Mouse (Mus musculus) erythroblast, embryonic 14.5 days (primary cell): ENCODE measurements around the gene Gm45837. TPM values are rescaled to one million over a fixed set of nuclear protein-coding genes. Genes with fewer than 3 reads are reported as not detected.

Source experiments
- H3K27me3 ChIP-seq: 2 replicates; pipeline ENCODE4 v1.6.1; 2012; ENCODE audit warnings: inconsistent platforms; ENCODE audit not compliant: control insufficient read depth
- H3K36me3 ChIP-seq: 2 replicates; pipeline ENCODE4 v1.6.1; 2012; ENCODE audit warnings: mild to moderate bottlenecking, inconsistent platforms; ENCODE audit not compliant: control insufficient read depth
- H3K4me1 ChIP-seq: 2 replicates; pipeline ENCODE4 v1.6.1; 2012; ENCODE audit warnings: inconsistent platforms; ENCODE audit not compliant: control insufficient read depth
- H3K4me3 ChIP-seq: replicated peaks from 2 replicates; pipeline ENCODE3; 2012; ENCODE audit warnings: moderate library complexity, mild to moderate bottlenecking, inconsistent platforms
- H3K9me3 ChIP-seq: 2 replicates; pipeline ENCODE4 v1.6.1; 2012; ENCODE audit warnings: low read length, inconsistent platforms, mixed read lengths; ENCODE audit not compliant: control insufficient read depth
- GATA1 ChIP-seq: IDR thresholded peaks from 2 replicates; pipeline ENCODE4 v1.6.1; 2012; ENCODE audit warnings: low read length, inconsistent platforms, mixed read lengths
- TAL1 ChIP-seq: IDR thresholded peaks from 3 replicates; pipeline ENCODE4 v1.6.1; 2012; ENCODE audit warnings: low read length, inconsistent platforms, mixed read lengths
- polyA plus RNA-seq: library from polyadenylated mRNA; stranded (reverse); fragments of >175 nt; gene quantifications from 2 replicates; pipeline ENCODE4 v1.2.3, GENCODE M21; 2012

The Gm45837 gene
- polyA plus RNA-seq, 1 experiment, result not detected

DNA sequence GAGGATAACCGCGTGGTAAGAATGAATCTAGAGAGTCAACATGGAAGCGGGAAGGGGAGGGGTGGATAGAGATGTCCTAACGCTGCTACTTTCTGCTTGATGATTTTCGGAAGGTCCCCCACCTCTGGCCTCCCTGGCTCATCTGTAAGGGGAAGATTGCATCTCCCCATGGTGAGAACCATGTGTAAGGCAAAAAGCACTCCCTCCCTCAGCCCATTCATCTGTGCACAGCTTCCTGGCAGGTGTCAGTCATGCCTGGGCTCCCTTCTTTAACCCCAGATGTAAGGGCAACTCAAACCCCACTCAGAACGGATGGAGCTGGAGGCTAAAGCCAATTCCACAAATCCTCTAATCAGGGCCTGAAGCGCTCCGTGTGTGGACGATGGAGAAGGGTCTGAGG lies 89.0 kb downstream of the Gm45837 start:
- Histone ChIP-seq H3K9me3 (peaks cover 4% of the 10 kb centered on the region; the same call in 1 of the 2 replicates), H3K36me3 (no peaks in the 10 kb centered on the region), H3K4me3 (no peak overlapping the region), H3K27me3 (peaks cover 5% of the 10 kb centered on the region), H3K4me1 (no peaks in the 10 kb centered on the region)
- no peak for TF ChIP-seq GATA1
- no peak for TF ChIP-seq TAL1

DNA sequence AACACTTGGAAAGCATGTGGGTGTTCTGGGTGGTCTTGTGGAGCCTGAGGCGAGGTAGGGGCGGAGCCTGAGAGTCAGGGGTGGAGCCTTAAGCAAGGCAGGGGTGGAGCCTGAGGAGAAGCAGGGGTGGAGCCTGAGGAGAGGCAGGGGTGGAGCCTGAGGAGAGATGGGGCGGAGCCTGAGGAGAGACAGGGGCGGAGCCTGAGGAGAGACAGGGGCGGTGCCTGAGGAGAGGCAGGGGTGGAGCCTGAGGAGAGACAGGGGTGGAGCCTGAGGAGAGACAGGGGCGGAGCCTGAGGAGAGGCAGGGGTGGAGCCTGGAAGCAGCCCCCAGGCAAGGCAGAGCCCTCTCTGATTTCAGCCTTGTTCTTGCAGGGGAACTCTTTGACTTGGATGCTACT lies 90.5 kb downstream of the Gm45837 start:
- TF ChIP-seq TAL1 (no peak), GATA1 (no peak)
- peaks cover 8% of the 10 kb centered on the region for H3K27me3 ChIP-seq
- no peak overlapping the region for H3K4me3 ChIP-seq
- peaks cover 4% of the 10 kb centered on the region; the same call in 1 of the 2 replicates for H3K9me3 ChIP-seq
- H3K4me1 ChIP-seq, result no peaks in the 10 kb centered on the region
- no peaks in the 10 kb centered on the region for H3K36me3 ChIP-seq

DNA sequence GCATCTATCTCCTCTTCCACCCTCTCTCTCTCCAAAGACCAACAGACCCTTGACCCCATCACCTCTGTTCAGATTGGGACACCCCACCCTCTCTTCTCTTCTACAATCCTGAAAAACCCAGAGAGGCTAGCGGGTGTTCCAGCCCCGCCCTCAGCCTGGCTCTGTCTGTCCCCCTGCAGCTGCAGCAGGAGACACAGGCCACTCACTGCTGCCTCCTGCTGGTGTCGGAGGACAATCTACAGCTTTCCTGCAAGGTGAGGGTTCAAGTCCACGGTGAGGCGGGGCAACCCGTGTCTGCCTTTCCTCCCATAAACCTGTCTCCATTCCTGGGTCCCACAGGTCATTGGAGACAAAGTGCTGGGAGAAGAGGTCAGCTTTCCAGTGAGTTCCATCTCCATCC lies 91.0 kb downstream of the Gm45837 start:
- no peak for TF ChIP-seq GATA1
- TF ChIP-seq TAL1, result no peak
- H3K4me1 ChIP-seq, result no peaks in the 10 kb centered on the region
- peaks cover 4% of the 10 kb centered on the region; the same call in 1 of the 2 replicates for H3K9me3 ChIP-seq
- H3K27me3 ChIP-seq, result peaks cover 8% of the 10 kb centered on the region
- H3K36me3 ChIP-seq, result no peaks in the 10 kb centered on the region
- H3K4me3 ChIP-seq, result no peak overlapping the region

DNA sequence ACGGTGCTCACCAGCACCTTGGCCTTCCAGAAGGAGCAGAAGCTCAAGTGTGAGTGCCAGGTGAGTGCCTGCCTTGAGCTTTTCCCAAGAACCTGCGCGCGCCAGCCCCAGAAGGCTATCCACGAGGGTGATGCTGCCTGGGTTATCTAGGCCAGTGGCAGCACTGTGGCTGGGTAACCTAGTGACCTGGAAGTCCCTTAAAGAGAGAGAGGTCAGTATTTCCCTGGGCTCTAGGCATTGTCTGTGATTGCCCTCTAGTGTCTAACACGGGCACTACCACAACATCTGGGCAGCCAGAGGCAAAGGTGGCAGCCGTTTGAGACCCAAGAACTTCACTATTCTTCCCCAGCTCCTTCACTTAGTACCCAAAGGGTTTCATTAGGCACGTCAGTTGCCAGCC lies 92.7 kb downstream of the Gm45837 start:
- TF ChIP-seq TAL1 (no peak), GATA1 (no peak)
- peaks cover 8% of the 10 kb centered on the region for H3K27me3 ChIP-seq
- H3K4me3 ChIP-seq, result no peak overlapping the region
- H3K4me1 ChIP-seq, result no peaks in the 10 kb centered on the region
- H3K9me3 ChIP-seq, result peaks cover 4% of the 10 kb centered on the region; the same call in 1 of the 2 replicates
- H3K36me3 ChIP-seq, result no peaks in the 10 kb centered on the region

DNA sequence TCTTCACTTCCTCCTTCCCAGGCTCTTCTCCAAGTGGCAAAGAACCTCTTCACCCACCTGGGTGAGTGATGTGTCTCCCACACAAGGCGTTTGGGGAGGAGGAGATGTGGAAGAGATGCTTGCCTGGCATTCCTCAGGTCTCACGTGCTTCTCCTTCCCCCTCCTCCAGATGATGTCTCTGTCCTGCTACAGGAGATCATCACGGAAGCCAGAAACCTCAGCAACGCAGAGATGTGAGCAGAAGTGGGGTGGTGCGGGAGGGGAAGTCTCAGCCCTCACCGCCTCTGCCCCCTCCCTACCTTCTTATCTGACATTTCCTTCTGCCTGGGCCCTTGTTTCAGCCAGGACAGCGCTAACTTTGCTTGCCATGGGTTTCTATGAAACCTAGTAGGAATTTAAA lies 93.1 kb downstream of the Gm45837 start:
- Histone ChIP-seq H3K4me1 (no peaks in the 10 kb centered on the region), H3K9me3 (peaks cover 4% of the 10 kb centered on the region; the same call in 1 of the 2 replicates), H3K36me3 (no peaks in the 10 kb centered on the region), H3K4me3 (no peak overlapping the region), H3K27me3 (peaks cover 8% of the 10 kb centered on the region)
- no peak for TF ChIP-seq TAL1
- TF ChIP-seq GATA1, result no peak

DNA sequence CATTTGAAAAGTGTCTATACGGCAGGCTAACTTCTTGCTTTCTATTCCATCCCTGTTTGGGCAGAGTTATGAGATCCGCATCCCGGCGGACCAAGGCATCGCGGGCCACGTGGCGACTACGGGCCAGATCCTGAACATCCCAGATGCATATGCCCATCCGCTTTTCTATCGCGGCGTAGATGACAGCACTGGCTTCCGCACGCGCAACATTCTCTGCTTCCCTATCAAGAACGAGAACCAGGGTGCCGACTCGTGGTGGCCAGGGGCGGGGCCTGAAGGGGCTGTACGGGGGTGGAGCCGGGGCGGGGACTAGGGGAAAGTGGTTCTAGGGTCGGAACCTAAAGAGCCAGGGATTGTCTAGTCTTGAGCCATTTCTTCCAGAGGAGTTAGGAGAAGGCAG lies 93.8 kb downstream of the Gm45837 start:
- H3K36me3 ChIP-seq, result no peaks in the 10 kb centered on the region
- H3K27me3 ChIP-seq, result peaks cover 8% of the 10 kb centered on the region
- H3K4me1 ChIP-seq, result no peaks in the 10 kb centered on the region
- no peak overlapping the region for H3K4me3 ChIP-seq
- no peak for TF ChIP-seq TAL1
- H3K9me3 ChIP-seq, result peaks cover 4% of the 10 kb centered on the region; the same call in 1 of the 2 replicates

DNA sequence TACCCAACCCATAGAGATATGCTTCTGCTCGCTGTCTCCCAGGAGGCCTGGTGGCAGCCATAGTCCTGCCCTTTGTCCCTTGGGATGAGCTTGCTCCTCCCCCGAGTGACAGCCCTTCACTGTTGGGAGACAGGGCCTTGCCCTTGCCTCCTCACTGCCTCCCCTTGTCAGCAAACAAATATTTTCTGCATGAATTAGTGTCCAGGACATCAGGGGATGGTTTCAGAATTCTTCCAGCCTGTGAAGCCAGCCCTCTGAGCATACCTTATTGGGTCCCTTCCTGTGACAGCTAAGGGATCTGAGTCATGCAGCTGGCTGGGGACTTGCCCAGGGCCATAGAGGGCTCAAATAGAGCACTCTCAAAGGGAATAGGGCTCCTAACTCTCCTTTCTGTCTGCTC lies 98.5 kb downstream of the Gm45837 start:
- H3K4me1 ChIP-seq, result no peaks in the 10 kb centered on the region
- TF ChIP-seq GATA1, result no peak
- TF ChIP-seq TAL1, result no peak
- 0 out of 2 replicates have a peak, but pooled peaks cover 3% of the 10 kb centered on the region for H3K27me3 ChIP-seq
- H3K36me3 ChIP-seq, result no peaks in the 10 kb centered on the region
- H3K9me3 ChIP-seq, result no peaks in the 10 kb centered on the region
- no peak overlapping the region for H3K4me3 ChIP-seq

DNA sequence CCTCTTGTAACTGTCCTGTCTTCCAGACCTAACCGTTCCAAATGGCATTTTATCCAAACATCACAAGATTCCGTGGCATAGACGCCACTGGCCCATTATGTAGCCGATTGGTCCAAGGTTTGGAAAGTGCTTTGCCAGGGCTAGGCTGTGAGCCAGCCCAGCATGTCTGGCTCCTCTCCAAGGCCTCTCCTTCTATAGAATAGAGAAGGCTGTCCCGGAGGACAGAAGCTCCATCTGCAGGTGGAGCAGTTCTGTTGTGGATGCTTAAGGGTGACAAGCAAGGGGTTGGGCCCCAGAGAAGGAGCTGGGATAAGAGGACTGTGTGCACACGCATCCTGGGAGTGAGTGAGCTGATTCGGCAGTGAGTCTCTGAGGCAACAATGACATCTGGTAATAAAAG lies 103.0 kb downstream of the Gm45837 start:
- TF ChIP-seq TAL1 (no peak), GATA1 (no peak)
- no peaks in the 10 kb centered on the region for H3K27me3 ChIP-seq

DNA sequence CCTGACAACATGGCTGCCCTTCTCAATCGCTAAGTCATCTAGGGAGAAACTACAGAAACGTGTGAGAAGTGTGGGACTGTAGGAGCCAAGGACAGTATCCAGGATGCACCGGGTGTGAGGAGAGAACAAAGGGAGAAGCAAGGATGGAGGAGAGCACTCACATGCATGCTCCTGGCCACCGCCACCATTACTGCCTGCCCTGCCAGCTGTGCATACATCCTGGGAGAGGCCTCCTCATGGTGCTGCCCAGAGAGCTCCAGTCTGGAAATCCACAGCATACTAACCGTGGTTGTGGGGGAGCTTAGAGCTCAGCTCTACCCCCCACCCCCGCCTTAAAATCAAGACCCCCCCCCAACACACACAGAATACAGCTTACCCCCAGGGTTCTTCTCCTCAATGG lies 104.1 kb downstream of the Gm45837 start:
- no peaks in the 10 kb centered on the region for H3K27me3 ChIP-seq
- H3K4me1 ChIP-seq, result no peaks in the 10 kb centered on the region

More for the DNA sequence above, 103.0 kb downstream of the Gm45837 start:
- no peak overlapping the region for H3K4me3 ChIP-seq
- H3K36me3 ChIP-seq, result no peaks in the 10 kb centered on the region
- no peaks in the 10 kb centered on the region for H3K9me3 ChIP-seq
- H3K4me1 ChIP-seq, result no peaks in the 10 kb centered on the region

DNA sequence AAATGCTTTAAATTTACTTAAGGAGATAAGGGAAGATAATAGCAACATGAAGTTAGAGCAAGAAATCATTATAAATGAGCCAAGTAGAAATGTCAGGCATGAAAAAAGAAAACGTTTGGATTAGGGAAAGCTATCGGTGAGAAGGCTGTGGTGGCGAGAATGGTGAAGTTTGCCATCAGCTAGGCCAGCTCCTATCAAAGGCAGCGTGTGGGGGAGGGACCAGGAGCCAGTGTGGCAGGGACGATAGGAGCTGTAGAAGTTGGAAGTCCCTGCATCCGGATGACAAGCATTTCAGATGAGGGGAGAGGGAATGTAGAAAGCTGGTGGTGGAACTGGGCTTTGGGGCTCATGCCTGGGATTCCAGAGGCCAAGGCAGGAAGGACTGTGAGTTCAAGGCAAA lies 104.6 kb downstream of the Gm45837 start:
- H3K9me3 ChIP-seq, result no peaks in the 10 kb centered on the region
- H3K4me3 ChIP-seq, result no peak overlapping the region
- H3K27me3 ChIP-seq, result no peaks in the 10 kb centered on the region
- no peaks in the 10 kb centered on the region for H3K36me3 ChIP-seq
- TF ChIP-seq GATA1, result no peak
- TF ChIP-seq TAL1, result no peak
- H3K4me1 ChIP-seq, result no peaks in the 10 kb centered on the region

More for the DNA sequence above, 104.1 kb downstream of the Gm45837 start:
- TF ChIP-seq GATA1, result no peak
- TF ChIP-seq TAL1, result no peak
- Histone ChIP-seq H3K4me3 (no peak overlapping the region), H3K36me3 (no peaks in the 10 kb centered on the region), H3K9me3 (no peaks in the 10 kb centered on the region)
